Mouse (Mus musculus): ENCODE measurements around the gene Fxyd3. TPM values are rescaled to one million over a fixed set of nuclear protein-coding genes. Genes with fewer than 3 reads are reported as not detected.
A peak's percentile ranks its signal among the peaks of the same experiment; 100 is the strongest.

Fxyd3 gene
- polyA plus RNA-seq, 1 experiment from 2014 or later, result 108 TPM

DNA sequence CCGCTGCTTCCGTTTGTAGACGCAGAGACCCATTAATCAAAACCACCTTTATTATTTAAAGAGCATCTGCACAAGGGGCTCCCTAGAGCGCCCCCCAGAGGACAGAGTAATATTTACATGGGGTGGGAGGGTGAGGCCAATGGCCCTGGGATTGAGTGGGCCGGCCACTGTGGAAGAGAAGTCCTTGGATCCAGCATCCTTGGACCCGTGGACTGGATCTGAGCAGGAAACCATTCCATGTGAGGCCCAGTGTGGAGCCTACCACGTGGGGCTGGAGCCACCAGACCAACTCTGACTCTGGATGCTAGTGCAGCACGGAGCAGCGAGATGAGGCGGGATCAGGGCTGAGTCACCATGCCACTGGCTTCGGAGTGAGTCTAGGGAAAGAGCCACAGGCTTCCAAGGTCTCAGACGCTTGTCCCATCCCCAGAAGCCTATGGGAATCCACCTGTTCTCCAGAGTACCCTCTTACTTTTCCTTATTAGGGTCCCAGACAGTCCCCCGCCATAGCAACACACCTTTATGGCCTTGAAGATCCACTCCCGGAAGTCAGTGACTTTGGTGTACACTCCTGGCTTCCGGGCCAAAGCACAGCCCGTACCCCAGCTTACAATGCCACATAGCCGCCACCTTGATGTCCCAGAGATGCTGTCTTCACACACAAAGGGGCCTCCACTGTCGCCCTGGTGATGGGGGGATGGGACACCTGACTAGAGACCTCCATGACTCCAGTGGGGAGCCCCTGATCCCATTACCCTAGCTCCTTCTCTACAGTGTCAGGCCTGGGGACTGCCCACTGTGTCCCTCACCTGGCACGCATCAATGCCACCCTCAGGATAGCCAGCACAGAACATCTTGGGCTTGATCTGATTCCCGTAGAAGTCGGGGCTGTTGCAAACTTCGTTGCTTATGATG, 22.4 kb upstream of the Fxyd3 start:
- H3K27ac ChIP-seq (replicated peaks), result no peak overlapping the region; the same call in 1 of the 2 replicates
- no peak overlapping the region for H3K9ac ChIP-seq
- H3K36me3 ChIP-seq, result no peaks in the 10 kb centered on the region
- H3K4me2 ChIP-seq (replicated peaks), result no peak overlapping the region
- ATAC-seq (ENCODE audit: insufficient number of reproducible peaks, low FRiP score, low TSS enrichment, low read depth), result no peak
- no peaks in the 10 kb centered on the region for H3K9me3 ChIP-seq (replicated peaks)
- 0 out of 2 replicates have a peak, but pooled peaks cover 5% of the 10 kb centered on the region for H3K4me1 ChIP-seq
- WGBS, result 74% methylated on average over 22 of the region's 22 CpGs
- no peaks in the 10 kb centered on the region for H3K27me3 ChIP-seq
- no peak overlapping the region for H3K4me3 ChIP-seq (replicated peaks)

DNA sequence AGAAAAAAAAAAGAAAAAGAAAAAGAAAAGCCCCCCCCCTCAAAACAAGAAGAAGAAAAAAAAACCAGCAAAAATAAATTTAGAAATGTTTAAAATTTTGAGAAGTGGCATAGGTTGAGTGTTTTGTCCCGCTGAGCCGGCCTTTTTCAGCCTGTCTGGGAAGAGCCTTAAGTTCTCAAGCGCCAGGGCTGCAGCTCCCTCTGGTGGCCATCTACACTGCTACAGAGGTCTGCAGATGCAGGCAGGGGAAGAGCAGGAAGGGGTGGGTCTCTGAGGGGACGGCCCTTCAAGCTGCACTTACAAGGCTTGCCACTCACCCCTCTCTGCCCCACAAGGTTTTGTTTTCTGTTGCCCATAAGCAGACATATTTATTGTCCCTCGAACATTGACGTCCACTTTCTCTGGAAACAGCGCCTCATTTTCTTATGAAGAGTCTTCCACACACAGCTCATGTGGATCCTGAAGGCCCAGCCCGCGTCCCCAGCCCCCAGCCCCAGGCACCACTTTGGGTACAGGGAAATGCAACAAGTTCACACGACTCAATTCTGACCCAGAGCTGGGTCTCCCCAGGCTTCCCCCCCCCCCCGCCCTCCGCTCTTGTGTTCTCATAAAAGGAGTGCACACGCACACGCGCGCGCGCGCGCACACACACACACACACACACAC, 21.2 kb upstream of the Fxyd3 start:
- Histone ChIP-seq H3K4me1 (0 out of 2 replicates have a peak, but pooled peaks cover 5% of the 10 kb centered on the region), H3K27me3 (no peaks in the 10 kb centered on the region), H3K9ac (no peak overlapping the region), H3K9me3 (replicated peaks) (no peaks in the 10 kb centered on the region), H3K4me2 (replicated peaks) (peak overlapping the region; percentile 47), H3K27ac (replicated peaks) (peak overlapping the region; percentile 44; the same call in 1 of the 2 replicates), H3K4me3 (replicated peaks) (peak overlapping the region; percentile 28), H3K36me3 (no peaks in the 10 kb centered on the region)
- 37% methylated on average over 20 of the region's 20 CpGs for WGBS
- peak; percentile 89 for ATAC-seq (ENCODE audit: insufficient number of reproducible peaks, low FRiP score, low TSS enrichment, low read depth)

DNA sequence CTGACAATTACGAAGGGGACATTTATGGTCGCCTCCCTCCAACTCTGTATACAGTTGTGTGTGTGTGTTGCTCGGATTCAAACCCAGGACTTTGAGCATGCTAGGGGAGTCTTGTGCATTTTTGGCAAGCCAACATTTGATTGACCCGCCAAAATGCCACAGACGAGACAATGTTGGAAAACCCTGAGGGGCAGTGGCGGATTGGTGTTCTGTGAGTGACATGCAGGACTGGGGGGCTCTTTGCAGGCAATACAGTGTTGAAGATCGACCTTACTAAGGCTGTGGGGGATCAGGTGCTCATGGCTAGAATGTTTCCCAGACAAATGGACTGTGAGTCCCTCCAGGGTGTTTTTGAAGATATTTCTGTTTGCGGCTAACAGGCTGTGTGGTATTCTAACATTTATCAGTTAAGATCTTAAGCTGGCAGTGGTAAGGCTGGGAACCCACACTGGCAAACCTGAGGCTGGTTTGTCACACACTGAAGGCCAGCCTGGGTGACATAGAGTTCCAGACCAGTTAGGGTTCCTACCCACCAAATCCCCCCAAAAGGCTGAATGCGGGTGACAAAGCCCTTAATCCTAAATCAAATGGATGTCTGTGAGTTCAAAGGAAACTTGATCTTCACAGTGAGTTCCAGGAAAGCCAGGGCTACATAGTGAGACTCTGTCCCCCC, 20.5 kb upstream of the Fxyd3 start:
- Histone ChIP-seq H3K4me3 (replicated peaks) (no peak overlapping the region), H3K9me3 (replicated peaks) (no peaks in the 10 kb centered on the region), H3K4me2 (replicated peaks) (no peak overlapping the region), H3K9ac (no peak overlapping the region), H3K36me3 (no peaks in the 10 kb centered on the region), H3K27me3 (no peaks in the 10 kb centered on the region), H3K4me1 (0 out of 2 replicates have a peak, but pooled peaks cover 5% of the 10 kb centered on the region), H3K27ac (replicated peaks) (0 out of 2 replicates have a peak overlapping the region, but pooled peaks have one; percentile 17)
- 57% methylated on average over 9 of the region's 9 CpGs for WGBS
- ATAC-seq (ENCODE audit: insufficient number of reproducible peaks, low FRiP score, low TSS enrichment, low read depth), result no peak

DNA sequence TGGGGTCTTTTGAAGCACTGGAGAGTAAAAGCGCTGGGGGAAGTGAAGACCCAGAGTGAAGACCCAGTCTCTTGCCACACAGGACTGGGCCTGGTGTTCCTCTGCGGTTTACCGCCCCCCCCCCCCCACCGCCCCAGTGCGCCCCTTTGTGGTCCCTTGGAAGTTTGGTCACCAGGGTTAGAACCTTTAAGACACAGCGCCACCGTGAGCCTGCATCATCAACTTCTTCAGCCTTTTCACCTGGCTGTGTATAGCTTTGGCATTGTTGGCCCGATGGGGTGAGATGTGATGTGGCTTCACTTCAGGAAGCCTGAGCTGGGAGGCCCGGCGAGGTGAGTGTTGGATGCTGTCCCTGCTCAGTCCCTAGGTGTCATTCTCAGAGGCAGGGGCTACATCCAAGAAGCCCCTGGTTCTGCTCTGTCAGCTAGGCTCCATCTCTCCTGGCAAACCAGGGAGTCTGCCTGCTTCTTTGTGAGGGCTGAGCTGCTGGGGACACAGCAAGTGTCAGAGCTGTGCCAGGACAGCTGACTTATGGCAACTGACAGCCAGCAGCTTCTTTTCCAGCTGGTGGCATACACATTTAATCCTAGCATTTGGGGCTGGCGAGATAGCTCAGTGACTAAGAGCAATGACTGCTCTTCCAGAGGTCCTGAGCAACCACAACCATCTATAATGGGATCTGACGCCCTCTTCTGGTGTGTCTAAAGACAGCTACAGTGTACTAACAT, 18.4 kb upstream of the Fxyd3 start:
- Histone ChIP-seq H3K36me3 (no peaks in the 10 kb centered on the region), H3K27ac (replicated peaks) (no peak overlapping the region), H3K9me3 (replicated peaks) (no peaks in the 10 kb centered on the region), H3K4me2 (replicated peaks) (no peak overlapping the region), H3K27me3 (no peaks in the 10 kb centered on the region), H3K4me1 (0 out of 2 replicates have a peak, but pooled peaks cover 5% of the 10 kb centered on the region), H3K4me3 (replicated peaks) (no peak overlapping the region), H3K9ac (no peak overlapping the region)
- WGBS, result 23% methylated on average over 12 of the region's 12 CpGs
- ATAC-seq (ENCODE audit: insufficient number of reproducible peaks, low FRiP score, low TSS enrichment, low read depth), result no peak

DNA sequence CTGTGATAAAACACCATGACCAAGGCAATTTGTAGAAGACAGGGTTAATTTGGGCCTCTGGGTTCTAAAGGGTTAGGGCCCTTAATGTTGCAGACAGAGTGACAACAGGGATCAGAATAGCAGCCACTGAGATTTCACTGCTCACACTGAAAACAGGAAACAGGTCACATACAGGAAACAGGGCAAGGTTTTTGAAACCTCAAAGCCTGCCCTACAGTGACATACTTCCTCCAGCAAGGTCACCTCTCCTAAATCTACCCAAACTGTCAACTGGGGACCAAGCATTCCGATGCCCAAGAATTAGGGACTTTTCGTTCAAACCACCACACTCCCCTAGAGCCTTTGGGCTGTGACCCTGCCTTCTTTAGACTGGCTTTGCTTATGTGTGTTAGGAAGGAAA, 13.2 kb upstream of the Fxyd3 start:
- H3K4me3 ChIP-seq (replicated peaks), result no peak overlapping the region
- H3K27ac ChIP-seq (replicated peaks), result no peak overlapping the region
- WGBS, result 89% methylated on average over 2 of the region's 2 CpGs
- H3K4me2 ChIP-seq (replicated peaks), result no peak overlapping the region
- ATAC-seq (ENCODE audit: insufficient number of reproducible peaks, low FRiP score, low TSS enrichment, low read depth), result no peak
- no peaks in the 10 kb centered on the region for H3K9me3 ChIP-seq (replicated peaks)
- no peaks in the 10 kb centered on the region for H3K27me3 ChIP-seq
- peaks cover 7% of the 10 kb centered on the region; the same call in 1 of the 2 replicates for H3K4me1 ChIP-seq
- H3K36me3 ChIP-seq, result no peaks in the 10 kb centered on the region
- H3K9ac ChIP-seq, result no peak overlapping the region

DNA sequence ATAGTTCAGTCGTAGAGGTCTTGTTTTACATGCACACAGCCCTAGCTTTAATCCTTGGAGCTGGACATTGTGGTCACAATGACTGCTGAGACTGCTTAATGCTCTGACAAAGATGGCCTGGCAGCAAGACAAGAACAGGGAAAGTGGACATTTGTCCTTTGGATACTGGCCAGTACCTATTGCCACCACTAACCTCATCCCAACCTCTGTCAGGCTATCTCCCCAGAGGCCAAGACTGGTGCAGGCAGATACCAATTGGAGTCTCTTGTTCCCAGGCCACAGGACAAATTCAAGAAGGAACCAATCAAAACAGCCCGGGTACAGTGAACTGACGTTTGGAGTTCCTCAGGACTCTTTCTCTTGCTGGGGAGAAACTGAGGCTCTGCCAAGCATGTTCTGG, 11.7 kb upstream of the Fxyd3 start:
- Histone ChIP-seq H3K36me3 (no peaks in the 10 kb centered on the region), H3K4me2 (replicated peaks) (no peak overlapping the region), H3K27ac (replicated peaks) (no peak overlapping the region), H3K27me3 (no peaks in the 10 kb centered on the region), H3K4me3 (replicated peaks) (no peak overlapping the region), H3K9ac (no peak overlapping the region), H3K4me1 (peaks cover 18% of the 10 kb centered on the region), H3K9me3 (replicated peaks) (no peaks in the 10 kb centered on the region)
- ATAC-seq (ENCODE audit: insufficient number of reproducible peaks, low FRiP score, low TSS enrichment, low read depth), result no peak
- whole genome bisulfite sequencing, result 70% methylated on average over 3 of the region's 3 CpGs

DNA sequence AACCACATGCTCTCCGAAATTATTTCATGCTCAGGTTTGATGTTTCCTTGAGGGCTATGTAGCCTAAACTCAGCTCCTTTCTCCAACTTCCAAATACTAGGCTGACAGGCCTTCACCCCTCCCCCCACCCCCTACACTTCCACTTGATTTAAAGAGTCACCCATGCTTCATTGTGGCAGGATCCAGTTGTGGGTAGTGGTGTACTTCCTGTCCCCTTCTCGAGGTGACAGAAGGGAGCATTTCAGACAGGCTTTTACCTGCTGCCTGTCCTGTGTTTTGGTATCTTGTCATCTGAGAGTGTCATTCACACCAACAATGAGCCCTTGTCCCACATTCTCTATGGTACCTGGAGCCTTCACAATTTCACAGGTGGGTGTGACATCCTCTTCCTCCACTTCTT, 10.8 kb upstream of the Fxyd3 start:
- Histone ChIP-seq H3K4me2 (replicated peaks) (no peak overlapping the region), H3K36me3 (no peaks in the 10 kb centered on the region), H3K4me1 (peaks cover 24% of the 10 kb centered on the region), H3K27ac (replicated peaks) (no peak overlapping the region), H3K9ac (no peak overlapping the region), H3K9me3 (replicated peaks) (no peaks in the 10 kb centered on the region), H3K4me3 (replicated peaks) (no peak overlapping the region), H3K27me3 (no peaks in the 10 kb centered on the region)
- no peak for ATAC-seq (ENCODE audit: insufficient number of reproducible peaks, low FRiP score, low TSS enrichment, low read depth)
- WGBS, result 43% methylated on average over 2 of the region's 2 CpGs

DNA sequence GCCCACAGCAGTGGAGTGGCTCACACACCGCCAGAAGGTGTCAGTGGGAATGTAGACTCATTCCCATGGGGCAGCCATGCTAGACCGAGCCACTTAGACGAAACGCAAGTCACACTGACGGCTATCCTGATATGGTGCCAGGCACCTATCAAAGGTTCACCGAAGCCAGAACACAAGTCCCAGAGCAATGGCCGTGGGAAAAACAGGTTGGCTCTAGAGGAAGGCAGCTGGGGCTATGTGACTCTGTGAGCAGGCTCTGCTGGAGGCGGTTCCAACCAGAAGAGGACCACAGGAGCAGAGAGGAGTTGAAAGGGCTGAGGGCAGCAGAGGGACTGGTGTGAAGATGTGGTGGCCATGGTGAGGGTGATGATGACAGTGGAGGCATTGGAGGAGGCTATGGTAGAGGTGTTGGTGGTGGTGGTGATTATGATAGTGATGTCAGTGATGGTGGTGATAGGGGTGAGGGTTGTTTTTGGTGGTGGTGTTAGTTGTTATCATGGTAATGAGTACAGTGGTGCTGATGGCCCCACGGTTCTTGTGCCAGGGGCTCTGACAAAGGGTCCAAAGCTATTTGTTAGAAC, 9.8 kb upstream of the Fxyd3 start:
- no peaks in the 10 kb centered on the region for H3K27me3 ChIP-seq
- WGBS, result 88% methylated on average over 9 of the region's 9 CpGs

DNA sequence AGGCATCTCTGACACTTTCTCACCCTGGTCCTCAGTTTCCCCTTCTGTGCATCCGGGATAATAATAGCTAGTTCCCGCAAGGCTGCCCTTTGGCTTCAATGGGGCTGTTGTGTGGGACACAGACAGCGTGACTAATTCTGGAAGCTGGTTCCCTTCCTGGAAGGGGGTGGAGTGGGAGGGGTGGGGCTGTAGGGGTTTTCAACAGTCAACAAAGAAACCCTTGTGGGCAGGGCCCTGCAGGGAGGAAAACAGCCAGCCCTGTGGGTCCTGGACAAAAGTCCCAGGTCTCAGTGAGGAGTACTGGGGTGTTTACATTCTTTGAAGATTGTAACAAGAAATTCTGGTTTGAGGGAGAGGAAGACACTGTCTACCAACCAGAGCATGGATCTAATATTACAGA, 8.7 kb upstream of the Fxyd3 start:
- Histone ChIP-seq H3K27me3 (no peaks in the 10 kb centered on the region), H3K9ac (no peak overlapping the region), H3K9me3 (replicated peaks) (no peaks in the 10 kb centered on the region), H3K4me1 (peaks cover 24% of the 10 kb centered on the region), H3K4me2 (replicated peaks) (no peak overlapping the region), H3K4me3 (replicated peaks) (no peak overlapping the region), H3K36me3 (no peaks in the 10 kb centered on the region), H3K27ac (replicated peaks) (peak overlapping the region; percentile 60)
- ATAC-seq (ENCODE audit: insufficient number of reproducible peaks, low FRiP score, low TSS enrichment, low read depth), result no peak; the same call in 1 of the 2 replicates
- 18% methylated on average over 3 of the region's 3 CpGs for WGBS

More for the DNA sequence above, 9.8 kb upstream of the Fxyd3 start:
- H3K27ac ChIP-seq (replicated peaks), result 0 out of 2 replicates have a peak overlapping the region, but pooled peaks have one; percentile 0
- no peak overlapping the region for H3K4me3 ChIP-seq (replicated peaks)
- no peak for ATAC-seq (ENCODE audit: insufficient number of reproducible peaks, low FRiP score, low TSS enrichment, low read depth)
- H3K4me2 ChIP-seq (replicated peaks), result no peak overlapping the region
- H3K9me3 ChIP-seq (replicated peaks), result no peaks in the 10 kb centered on the region
- H3K4me1 ChIP-seq, result peaks cover 24% of the 10 kb centered on the region
- no peaks in the 10 kb centered on the region for H3K36me3 ChIP-seq
- no peak overlapping the region for H3K9ac ChIP-seq

DNA sequence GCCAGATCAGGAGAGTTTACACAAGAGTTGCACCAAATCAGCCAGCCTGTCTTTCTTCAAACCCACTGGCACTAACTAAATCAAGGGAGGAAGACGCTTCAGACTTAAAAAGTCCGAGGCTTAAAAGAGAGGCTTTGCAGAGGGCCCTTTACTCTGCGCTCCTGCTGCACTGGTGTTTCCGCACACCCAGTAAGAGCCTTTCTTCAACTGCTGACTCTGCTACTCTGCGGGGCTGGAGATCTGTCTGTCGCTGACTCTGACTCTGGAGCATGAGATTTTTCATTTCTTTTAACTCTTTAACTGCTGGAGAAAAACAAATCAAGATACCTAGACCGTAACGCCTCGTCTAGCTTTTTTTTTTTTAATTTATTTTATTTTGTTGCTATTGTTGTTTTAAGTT, 7.6 kb upstream of the Fxyd3 start:
- 37% methylated on average over 9 of the region's 9 CpGs for WGBS
- ATAC-seq (ENCODE audit: insufficient number of reproducible peaks, low FRiP score, low TSS enrichment, low read depth), result no peak
- no peak overlapping the region for H3K4me2 ChIP-seq (replicated peaks)
- H3K27ac ChIP-seq (replicated peaks), result peak overlapping the region; percentile 60
- H3K4me1 ChIP-seq, result peaks cover 24% of the 10 kb centered on the region
- H3K9ac ChIP-seq, result no peak overlapping the region
- no peak overlapping the region for H3K4me3 ChIP-seq (replicated peaks)
- H3K36me3 ChIP-seq, result no peaks in the 10 kb centered on the region
- no peaks in the 10 kb centered on the region for H3K27me3 ChIP-seq
- H3K9me3 ChIP-seq (replicated peaks), result no peaks in the 10 kb centered on the region

Measured in embryonic facial prominence, embryonic 15.5 days (tissue).